Mouse (Mus musculus) cerebellum, adult 2 months (tissue): Measurements from ENCODE around the gene Ntn1. TPM values are rescaled to one million over a fixed set of nuclear protein-coding genes. Genes with fewer than 3 reads are reported as not detected.

Experiments
- DNase-seq, 2 experiments: peaks; one replicate each; pipeline ENCODE4 v3.0.0; 2021
- H3K27ac ChIP-seq: fragments of 200-500 bp; 2 replicates; pipeline ENCODE4 v1.5.1; 2012; ENCODE audit warnings: low read length, control low read depth, inconsistent platforms; ENCODE audit not compliant: insufficient read depth
- H3K27me3 ChIP-seq: fragments of 200-500 bp; 2 replicates; pipeline ENCODE4 v1.6.1; 2012; ENCODE audit warnings: inconsistent platforms, mild to moderate bottlenecking, low read length, moderate library complexity; ENCODE audit not compliant: control insufficient read depth, insufficient read depth
- H3K4me1 ChIP-seq: fragments of 200-500 bp; 2 replicates; pipeline ENCODE4 v1.6.1; 2011; ENCODE audit warnings: low read length; ENCODE audit not compliant: control insufficient read depth, insufficient read depth
- H3K4me3 ChIP-seq: fragments of 200-500 bp; replicated peaks from 2 replicates; pipeline ENCODE3; 2011; ENCODE audit warnings: mild to moderate bottlenecking, low read depth, low read length, control low read depth; ENCODE audit not compliant: insufficient read depth
- CTCF ChIP-seq: fragments of 200-500 bp; IDR thresholded peaks from 2 replicates; pipeline ENCODE4 v1.5.1; 2011; ENCODE audit warnings: low read depth, mild to moderate bottlenecking, control low read depth, low read length, moderate library complexity, borderline replicate concordance; ENCODE audit not compliant: insufficient read depth
- POLR2A ChIP-seq: fragments of 200-500 bp; IDR thresholded peaks from 2 replicates; pipeline ENCODE4 v1.6.1; 2011; ENCODE audit warnings: low read length, control low read depth, borderline replicate concordance; ENCODE audit not compliant: insufficient read depth
- WGBS: fragments of 180-500 bp; shearing (Covaris S2); methylation state at CpG from one replicate; pipeline ENCODE4 v1.1.7; 2018; 5-methylcytosine and 5-hydroxymethylcytosine counted together
- polyA plus RNA-seq: library from polyadenylated mRNA; depleted of rRNA; stranded (reverse); fragments of >200 nt; gene quantifications from 2 replicates; pipeline ENCODE4 v1.2.3, GENCODE M21; 2012

Ntn1 gene
- polyA plus RNA-seq, 1 experiment, result 22.0 TPM

DNA sequence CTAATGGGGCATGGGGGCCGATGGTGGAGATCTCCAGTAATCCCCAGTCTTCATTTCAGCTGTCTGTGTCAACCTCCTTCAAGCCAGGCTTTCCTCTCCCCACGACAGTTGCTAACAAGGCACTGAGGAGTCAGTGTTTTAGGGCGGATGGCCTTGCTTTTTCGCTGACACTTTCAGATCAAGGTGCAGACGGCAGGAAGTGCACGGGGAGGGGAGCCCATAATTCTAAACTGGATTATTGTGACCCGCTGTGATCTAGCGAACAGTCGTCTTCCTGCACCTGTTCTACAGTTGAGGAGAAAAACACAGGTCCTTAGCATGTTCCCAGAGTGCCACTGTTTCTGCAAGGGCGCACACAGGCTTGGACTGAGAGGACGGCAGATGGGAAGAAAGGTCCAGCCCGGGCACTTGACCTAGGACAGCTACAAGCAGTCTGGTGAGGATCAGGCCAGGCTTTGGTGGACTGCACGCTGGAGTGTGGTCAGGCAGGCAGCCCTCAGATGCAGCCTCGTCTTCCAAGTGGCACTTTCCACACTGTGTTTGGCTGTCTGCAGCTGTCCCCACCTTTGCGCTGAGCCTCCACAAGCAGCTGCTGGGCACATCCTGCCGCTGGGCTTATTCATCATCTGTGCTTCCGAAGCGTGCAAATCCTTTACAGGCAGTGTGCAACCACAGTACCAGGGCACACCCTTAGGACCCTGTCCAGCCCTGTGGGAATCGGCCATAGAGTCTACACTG is 129.7 kb downstream of the Ntn1 start:
- Histone ChIP-seq H3K4me3 (no peak overlapping the region), H3K4me1 (peaks cover 3% of the 10 kb centered on the region; the same call in 1 of the 2 replicates), H3K27me3 (no peaks in the 10 kb centered on the region), H3K27ac (no peak overlapping the region)
- no peak for DNase-seq
- TF ChIP-seq POLR2A (no peak), CTCF (no peak)
- WGBS, result 59% methylated on average over 19 of the region's 19 CpGs

DNA sequence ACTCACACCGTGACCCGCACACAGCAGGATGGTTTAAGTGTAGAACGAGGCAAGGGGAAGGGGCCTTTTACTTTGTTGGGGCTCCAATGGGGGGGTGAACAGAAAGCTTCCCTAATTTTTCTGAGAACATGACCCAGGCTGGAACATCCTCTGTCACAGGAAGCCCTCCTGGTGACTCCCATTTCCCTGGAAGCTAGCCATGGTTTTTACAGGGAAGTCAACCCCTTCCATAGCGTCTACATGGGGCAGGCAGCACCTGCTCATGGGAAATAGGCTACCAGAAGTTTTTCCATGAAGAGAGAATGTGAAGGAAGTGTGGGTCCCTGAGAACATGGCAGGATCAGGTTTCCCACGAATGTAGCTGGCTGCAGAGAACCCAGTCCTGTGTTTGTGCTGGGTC is 136.3 kb downstream of the Ntn1 start:
- TF ChIP-seq CTCF, result no peak
- no peak for TF ChIP-seq POLR2A
- H3K27ac ChIP-seq, result peak overlapping the region; percentile 34; the same call in 1 of the 2 replicates
- no peaks in the 10 kb centered on the region for H3K4me1 ChIP-seq
- no peaks in the 10 kb centered on the region for H3K27me3 ChIP-seq
- no peak for DNase-seq
- WGBS, result 79% methylated on average over 5 of the region's 5 CpGs
- no peak overlapping the region for H3K4me3 ChIP-seq

DNA sequence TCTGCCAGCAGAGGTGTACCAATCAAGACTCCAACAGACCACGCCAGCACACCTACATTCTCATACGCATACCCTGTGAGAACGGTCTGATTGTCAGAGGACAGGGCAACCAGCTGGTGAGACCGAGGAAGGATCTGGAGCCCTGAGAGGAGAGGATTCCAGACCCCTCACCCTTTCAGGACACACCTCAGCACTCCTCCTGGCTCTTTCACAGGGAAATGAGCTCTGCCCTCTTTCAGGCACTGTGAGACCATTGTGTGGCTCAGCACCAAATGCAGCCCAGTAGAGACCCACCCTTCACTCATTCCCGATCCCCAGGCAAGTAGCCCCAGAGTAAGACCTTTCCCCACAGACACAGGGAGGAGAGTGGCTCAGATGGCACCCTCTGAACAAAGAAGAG is 137.5 kb downstream of the Ntn1 start:
- no peak for DNase-seq
- no peak overlapping the region for H3K27ac ChIP-seq
- H3K4me1 ChIP-seq, result no peaks in the 10 kb centered on the region
- no peaks in the 10 kb centered on the region for H3K27me3 ChIP-seq
- TF ChIP-seq POLR2A (no peak), CTCF (no peak)
- no peak overlapping the region for H3K4me3 ChIP-seq
- 92% methylated on average over 5 of the region's 5 CpGs for WGBS

DNA sequence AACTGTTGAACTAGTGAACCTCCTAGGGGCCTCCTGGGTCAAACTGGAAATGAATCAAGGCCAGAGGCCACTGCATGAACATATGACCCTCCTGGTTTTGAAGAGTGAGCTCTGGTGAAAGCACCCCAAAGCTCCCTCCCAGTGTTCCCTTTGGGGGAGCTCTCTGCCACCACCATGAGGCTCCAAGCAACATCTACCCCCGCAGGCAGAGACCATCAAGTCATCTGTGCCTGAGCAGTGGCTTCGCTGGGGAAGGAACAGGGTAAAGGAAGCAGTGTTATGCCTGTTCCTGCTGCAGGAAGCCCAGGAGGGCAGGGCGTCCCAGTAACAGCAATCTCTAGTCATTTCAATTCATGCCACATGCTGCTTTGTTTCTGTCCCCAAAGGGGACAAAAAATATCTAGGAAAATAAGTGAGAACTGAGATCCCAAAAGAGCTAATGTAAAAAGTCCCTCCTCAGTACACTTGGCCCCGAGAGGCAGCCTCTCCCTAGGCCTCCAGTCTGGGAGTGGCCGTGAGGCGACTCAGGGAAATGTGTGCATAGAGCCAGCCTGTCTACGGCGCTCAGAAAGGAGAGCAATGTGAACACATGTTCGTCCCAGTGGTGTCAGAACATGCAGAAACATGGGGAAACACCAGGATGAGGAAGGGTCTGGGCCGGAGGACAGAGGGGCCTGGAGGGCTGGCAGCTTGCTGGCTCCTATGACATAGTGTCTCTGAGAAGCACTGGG is 139.3 kb downstream of the Ntn1 start:
- no peak for DNase-seq
- Histone ChIP-seq H3K27me3 (no peaks in the 10 kb centered on the region), H3K4me1 (no peaks in the 10 kb centered on the region), H3K27ac (no peak overlapping the region), H3K4me3 (no peak overlapping the region)
- TF ChIP-seq CTCF (no peak), POLR2A (no peak)
- WGBS, result 81% methylated on average over 10 of the region's 10 CpGs

DNA sequence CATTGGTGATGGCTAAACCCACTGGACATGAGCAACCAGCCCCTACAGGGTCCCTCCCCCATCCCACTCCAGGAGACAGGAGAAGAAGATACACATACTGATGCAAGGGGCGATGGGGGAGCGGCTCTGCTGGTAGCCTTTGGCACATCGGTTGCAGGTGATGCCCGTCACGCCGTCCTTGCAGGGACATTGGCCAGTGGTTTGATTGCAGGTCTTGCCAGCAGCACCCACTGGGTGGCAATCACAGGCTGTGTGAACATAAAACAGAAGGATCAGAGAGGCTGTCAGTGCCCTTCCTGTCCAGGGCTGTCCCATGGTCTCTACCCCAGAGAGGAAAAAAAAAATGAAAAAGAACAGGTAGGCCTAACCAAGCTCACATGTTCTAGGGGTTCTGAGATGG is 140.2 kb downstream of the Ntn1 start:
- WGBS, result 93% methylated on average over 6 of the region's 6 CpGs
- Histone ChIP-seq H3K4me3 (no peak overlapping the region), H3K27me3 (no peaks in the 10 kb centered on the region), H3K27ac (no peak overlapping the region), H3K4me1 (no peaks in the 10 kb centered on the region)
- no peak for TF ChIP-seq POLR2A
- TF ChIP-seq CTCF, result no peak
- no peak for DNase-seq

- no peak for DNase-seq
- H3K4me1 ChIP-seq, result no peaks in the 10 kb centered on the region
- no peak for TF ChIP-seq CTCF
- TF ChIP-seq POLR2A, result no peak
- no peak overlapping the region for H3K4me3 ChIP-seq
- H3K27ac ChIP-seq, result no peak overlapping the region
- WGBS, result 87% methylated on average over 4 of the region's 4 CpGs
- no peaks in the 10 kb centered on the region for H3K27me3 ChIP-seq
Measured at GRCm38 (mm10) chr11:68258498-68258897, 142.1 kb downstream of the Ntn1 start.

DNA sequence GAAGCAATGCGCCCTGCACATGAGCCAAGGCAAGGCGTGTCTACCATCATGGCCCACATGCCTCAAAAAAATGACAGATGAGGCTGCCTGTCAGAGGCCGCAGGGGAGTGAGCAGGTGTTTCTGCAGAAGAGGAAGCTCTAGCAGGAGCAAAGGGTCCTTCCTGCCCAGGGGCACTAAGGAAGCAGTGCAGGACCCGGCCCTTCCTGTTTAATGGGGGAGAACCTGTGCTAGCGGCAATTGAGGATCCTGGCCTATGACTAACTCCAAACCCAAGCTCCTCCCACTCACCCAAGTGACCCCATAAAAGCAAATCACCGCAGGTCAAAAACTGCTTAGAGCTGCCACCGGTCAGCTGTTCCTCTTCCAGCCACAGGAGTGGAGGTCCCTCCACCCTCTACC is 147.1 kb downstream of the Ntn1 start:
- DNase-seq, result no peak
- 93% methylated on average over 7 of the region's 7 CpGs for WGBS
- TF ChIP-seq POLR2A (no peak), CTCF (no peak)

DNA sequence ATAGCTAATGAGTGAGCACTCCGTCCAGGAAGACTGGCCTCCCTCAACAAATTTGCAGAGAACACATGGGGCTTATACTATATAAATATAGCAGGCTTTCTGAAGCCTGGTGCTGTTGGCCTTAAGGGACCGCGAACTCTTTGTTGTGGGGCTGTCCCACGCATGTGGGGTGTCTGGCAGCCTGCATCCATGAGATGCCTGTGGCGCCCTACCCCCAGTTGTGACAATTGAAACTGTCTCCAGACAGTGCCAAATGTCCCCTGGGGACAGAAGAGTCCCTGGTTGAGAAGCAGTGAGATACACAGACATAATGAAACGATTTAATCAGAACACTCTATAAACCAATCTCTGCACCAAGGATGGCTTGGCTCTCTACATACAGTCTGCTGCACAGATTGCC is 150.5 kb downstream of the Ntn1 start:
- Histone ChIP-seq H3K27ac (no peak overlapping the region), H3K4me1 (no peaks in the 10 kb centered on the region), H3K27me3 (no peaks in the 10 kb centered on the region), H3K4me3 (no peak overlapping the region)
- DNase-seq, result no peak
- TF ChIP-seq POLR2A, result no peak
- no peak for TF ChIP-seq CTCF
- 67% methylated on average over 6 of the region's 6 CpGs for WGBS

More for the DNA sequence above, 147.1 kb downstream of the Ntn1 start:
- Histone ChIP-seq H3K27me3 (no peaks in the 10 kb centered on the region), H3K4me3 (no peak overlapping the region), H3K4me1 (no peaks in the 10 kb centered on the region), H3K27ac (no peak overlapping the region)
